Mouse (Mus musculus) adrenal gland, postnatal 36 days (tissue): ENCODE measurements around the gene Fam186b. TPM values are rescaled to one million over a fixed set of nuclear protein-coding genes. Genes with fewer than 3 reads are reported as not detected.

Experiments
- DNase-seq, 2 experiments: peaks; one replicate each; pipeline ENCODE4 v3.0.0; 2021; ENCODE audit warnings: mixed read lengths in 1 of 2
- long read RNA-seq, 2 experiments: library from polyadenylated mRNA; stranded (forward); transcript quantifications; one replicate each; pipeline ENCODE4 v2.0.0; 2021; ENCODE audit warnings: borderline sequencing depth in 2 of 2
- total RNA-seq, 2 experiments: library from RNA; stranded (reverse); gene quantifications; 2 replicates each; pipeline ENCODE4 v1.2.3; 2021

Gene Fam186b
- 1 to 10 TPM; 3.0 to 3.5 TPM for total RNA-seq
- long read RNA-seq, experiment 1: 0 reads
- long read RNA-seq, experiment 2: 0 reads

GRCm38 (mm10) chr15:99295484-99295981 lies at the start of gene Fam186b:
Gene Fam186b (minus strand): TSS chr15:99295888.
- DNase-seq: peak; percentile 41 to 62

GRCm38 (mm10) chr15:99344961-99345360 lies 49.3 kb upstream of the Fam186b start:
- no peak for DNase-seq

- DNase-seq: no peak
Observed at GRCm38 (mm10) chr15:99344148-99344870, 48.6 kb upstream of the Fam186b start.

GRCm38 (mm10) chr15:99343414-99344147 lies 47.9 kb upstream of the Fam186b start:
- DNase-seq: peak in 1 of 2 experiments; percentile 31

- no peak for DNase-seq
Observed at GRCm38 (mm10) chr15:99342194-99342981, 46.7 kb upstream of the Fam186b start.

GRCm38 (mm10) chr15:99341102-99341501 lies 45.4 kb upstream of the Fam186b start:
- no peak for DNase-seq

- DNase-seq: no peak
Observed at GRCm38 (mm10) chr15:99339669-99340068, 44.0 kb upstream of the Fam186b start.

- DNase-seq: no peak
Observed at GRCm38 (mm10) chr15:99338916-99339315, 43.2 kb upstream of the Fam186b start.

- no peak for DNase-seq
Observed at GRCm38 (mm10) chr15:99335801-99336320, 40.2 kb upstream of the Fam186b start.

GRCm38 (mm10) chr15:99334500-99334899 lies 38.8 kb upstream of the Fam186b start:
- no peak for DNase-seq

- DNase-seq: peak; percentile 25 to 38
Observed at GRCm38 (mm10) chr15:99333676-99334065, 38.0 kb upstream of the Fam186b start.

- peak; percentile 56 to 78 for DNase-seq
Observed at GRCm38 (mm10) chr15:99332921-99333675, 37.4 kb upstream of the Fam186b start.

- DNase-seq: no peak
Observed at GRCm38 (mm10) chr15:99332111-99332510, 36.4 kb upstream of the Fam186b start.

GRCm38 (mm10) chr15:99331341-99331740 lies 35.7 kb upstream of the Fam186b start:
- DNase-seq: no peak

- no peak for DNase-seq
Observed at GRCm38 (mm10) chr15:99330324-99330723, 34.6 kb upstream of the Fam186b start.

GRCm38 (mm10) chr15:99328011-99328410 lies 32.3 kb upstream of the Fam186b start:
- DNase-seq: no peak

GRCm38 (mm10) chr15:99326959-99327358 lies 31.3 kb upstream of the Fam186b start:
- DNase-seq: peak; percentile 30 to 36

GRCm38 (mm10) chr15:99326407-99326806 lies 30.7 kb upstream of the Fam186b start:
- peak in 1 of 2 experiments; percentile 34 for DNase-seq

GRCm38 (mm10) chr15:99325598-99325997 lies 29.9 kb upstream of the Fam186b start:
- no peak for DNase-seq

- DNase-seq: no peak
Observed at GRCm38 (mm10) chr15:99324151-99324550, 28.5 kb upstream of the Fam186b start.

- no peak for DNase-seq
Observed at GRCm38 (mm10) chr15:99320978-99321377, 25.3 kb upstream of the Fam186b start.
